Mouse (Mus musculus) lung, postnatal 0 days (tissue): ENCODE measurements at regions not wholly inside any gene's neighbourhood (a gene's known extent, or its start where the extent isn't known, plus 50 kb on each side); places are given as distances from the start of the nearest gene placed in this dataset.

ENCODE experiments used
- ATAC-seq: fragments of 200-750 bp; cut with Nextera tagmentation; 2 replicates; pipeline ENCODE4 v1.8.0; 2017; ENCODE audit warnings: moderate library complexity
- DNase-seq: peaks from one replicate; pipeline ENCODE4 v3.0.0-alpha.2; 2016; ENCODE audit warnings: low spot score
- H3K27ac ChIP-seq: fragments of 300-500 bp; sonication (generic); 2 replicates; pipeline ENCODE4 v1.5.1; 2014; ENCODE audit warnings: antibody characterized with exemption, mild to moderate bottlenecking, low read length, mixed read lengths
- H3K27me3 ChIP-seq: fragments of 300-500 bp; sonication (generic); replicated peaks from 2 replicates; pipeline ENCODE4 v1.6.1; 2014; ENCODE audit warnings: low read length, mixed read lengths; ENCODE audit not compliant: insufficient read depth
- H3K36me3 ChIP-seq: fragments of 300-500 bp; sonication (generic); 2 replicates; pipeline ENCODE4 v1.6.1; 2014; ENCODE audit warnings: low read length, mixed read lengths; ENCODE audit not compliant: insufficient read depth
- H3K4me1 ChIP-seq: fragments of 300-500 bp; sonication (generic); 2 replicates; pipeline ENCODE4 v1.6.1; 2014; ENCODE audit warnings: antibody characterized with exemption, low read depth, low read length, mixed read lengths; ENCODE audit not compliant: insufficient read depth
- H3K4me2 ChIP-seq: fragments of 300-500 bp; sonication (generic); replicated peaks from 2 replicates; pipeline ENCODE4 v1.6.1; 2014; ENCODE audit warnings: low read depth, mild to moderate bottlenecking, low read length, moderate library complexity, mixed read lengths
- H3K4me3 ChIP-seq: fragments of 300-500 bp; sonication (generic); 2 replicates; pipeline ENCODE4 v1.5.1; 2014; ENCODE audit warnings: low read depth, low read length
- H3K9ac ChIP-seq: fragments of 300-500 bp; sonication (generic); replicated peaks from 2 replicates; pipeline ENCODE4 v1.6.1; 2014; ENCODE audit warnings: low read depth, mild to moderate bottlenecking
- H3K9me3 ChIP-seq: fragments of 300-500 bp; sonication (generic); 2 replicates; pipeline ENCODE4 v1.6.1; 2016; ENCODE audit warnings: low read length, mixed read lengths
- CTCF ChIP-seq: IDR thresholded peaks from 2 replicates; pipeline ENCODE4 v1.5.1; 2016; ENCODE audit warnings: antibody characterized with exemption, mild to moderate bottlenecking
- EP300 ChIP-seq: IDR thresholded peaks from 2 replicates; pipeline ENCODE4 v1.6.1; 2016; ENCODE audit warnings: antibody characterized with exemption, mild to moderate bottlenecking, control low read depth
- WGBS: fragments of 180-500 bp; shearing (Covaris S2); extraction: QIAGEN DNeasy Blood & Tissue Kit; methylation state at CpG from one replicate; pipeline ENCODE4 v1.1.7; 2014; 5-methylcytosine and 5-hydroxymethylcytosine counted together

- Histone ChIP-seq H3K27ac (no peak overlapping the region), H3K27me3 (no peaks in the 10 kb centered on the region), H3K36me3 (no peaks in the 10 kb centered on the region), H3K9ac (no peak overlapping the region), H3K4me1 (no peaks in the 10 kb centered on the region), H3K4me3 (no peak overlapping the region), H3K9me3 (no peaks in the 10 kb centered on the region), H3K4me2 (no peak overlapping the region)
- TF ChIP-seq CTCF (no peak), EP300 (no peak)
- DNase-seq (no peak), ATAC-seq (no peak)
- 89% methylated on average over 1 of the region's 1 CpGs for WGBS
Measured at GRCm38 (mm10) chr6:108910330-108910729, 81.9 kb downstream of the Edem1 start.

DNA sequence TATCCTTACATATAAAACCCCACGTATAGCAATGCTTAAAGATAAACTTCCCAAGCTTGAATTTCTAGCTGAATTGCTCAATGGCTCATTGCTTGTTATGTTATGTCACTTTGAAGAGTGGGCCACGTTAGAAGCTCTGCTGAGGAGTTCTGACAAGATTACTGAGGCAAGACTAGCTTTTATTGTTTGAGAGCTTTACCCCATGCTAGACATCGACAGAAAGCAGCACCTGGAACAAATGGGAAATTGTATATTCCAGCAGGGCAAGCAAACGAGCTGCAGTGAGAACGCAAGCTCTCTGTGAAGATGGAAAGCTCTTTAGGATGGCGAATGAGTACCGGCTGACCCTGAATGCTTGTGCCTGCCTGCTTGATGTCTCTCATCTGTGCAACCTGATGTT is 84.1 kb downstream of the Edem1 start:
- 34% methylated on average over 7 of the region's 7 CpGs for WGBS
- no peak for ATAC-seq
- H3K4me2 ChIP-seq: no peak overlapping the region
- no peak overlapping the region for H3K9ac ChIP-seq
- TF ChIP-seq EP300 (no peak), CTCF (no peak)
- H3K4me3 ChIP-seq: no peak overlapping the region
- no peaks in the 10 kb centered on the region for H3K27me3 ChIP-seq
- H3K36me3 ChIP-seq: no peaks in the 10 kb centered on the region
- no peaks in the 10 kb centered on the region for H3K9me3 ChIP-seq
- no peak overlapping the region for H3K27ac ChIP-seq
- no peak for DNase-seq
- H3K4me1 ChIP-seq: no peaks in the 10 kb centered on the region

GRCm38 (mm10) chr6:108919372-108919913 is 91.0 kb downstream of the Edem1 start:
- Histone ChIP-seq H3K9ac (no peak overlapping the region), H3K4me3 (no peak overlapping the region), H3K27me3 (no peaks in the 10 kb centered on the region), H3K9me3 (no peaks in the 10 kb centered on the region), H3K36me3 (no peaks in the 10 kb centered on the region), H3K27ac (no peak overlapping the region), H3K4me1 (no peaks in the 10 kb centered on the region), H3K4me2 (no peak overlapping the region)
- WGBS: 56% methylated on average over 2 of the region's 2 CpGs
- DNase-seq (no peak), ATAC-seq (no peak)
- no peak for TF ChIP-seq EP300
- no peak for TF ChIP-seq CTCF

- no peak overlapping the region for H3K4me2 ChIP-seq
- no peak overlapping the region for H3K4me3 ChIP-seq
- no peak for TF ChIP-seq EP300
- TF ChIP-seq CTCF: no peak
- no peaks in the 10 kb centered on the region for H3K4me1 ChIP-seq
- no peak for ATAC-seq
- H3K9me3 ChIP-seq: no peaks in the 10 kb centered on the region
- DNase-seq: peak; percentile 8
- no peaks in the 10 kb centered on the region for H3K36me3 ChIP-seq
- no peak overlapping the region for H3K9ac ChIP-seq
- H3K27me3 ChIP-seq: no peaks in the 10 kb centered on the region
- H3K27ac ChIP-seq: no peak overlapping the region
- 75% methylated on average over 3 of the region's 3 CpGs for WGBS
Measured at GRCm38 (mm10) chr6:108921181-108921580, 92.7 kb downstream of the Edem1 start.

DNA sequence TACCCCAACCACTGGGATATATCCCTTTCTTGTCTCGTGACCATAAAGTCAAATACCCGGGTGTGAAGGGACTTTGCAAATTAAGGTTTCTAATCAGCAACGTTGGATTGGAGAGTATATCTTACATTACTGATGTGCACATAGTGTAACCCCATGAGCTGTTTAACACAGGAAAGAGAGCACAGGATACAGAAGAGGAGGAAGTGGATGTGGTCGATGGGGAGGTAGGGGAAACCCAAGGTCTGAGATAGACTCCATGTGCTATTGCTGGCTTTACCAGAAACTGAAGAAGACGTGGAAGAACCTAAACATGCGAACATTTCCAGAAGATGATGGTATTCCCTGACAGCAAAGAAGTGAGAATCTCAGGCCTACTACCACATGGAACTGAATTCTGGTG is 94.1 kb downstream of the Edem1 start:
- no peaks in the 10 kb centered on the region for H3K27me3 ChIP-seq
- no peaks in the 10 kb centered on the region for H3K4me1 ChIP-seq
- H3K9ac ChIP-seq: no peak overlapping the region
- no peak overlapping the region for H3K27ac ChIP-seq
- no peak overlapping the region for H3K4me2 ChIP-seq
- H3K9me3 ChIP-seq: no peaks in the 10 kb centered on the region
- ATAC-seq: no peak
- H3K4me3 ChIP-seq: no peak overlapping the region
- no peak for DNase-seq
- 69% methylated on average over 6 of the region's 6 CpGs for WGBS
- H3K36me3 ChIP-seq: no peaks in the 10 kb centered on the region
- no peak for TF ChIP-seq CTCF
- TF ChIP-seq EP300: no peak

DNA sequence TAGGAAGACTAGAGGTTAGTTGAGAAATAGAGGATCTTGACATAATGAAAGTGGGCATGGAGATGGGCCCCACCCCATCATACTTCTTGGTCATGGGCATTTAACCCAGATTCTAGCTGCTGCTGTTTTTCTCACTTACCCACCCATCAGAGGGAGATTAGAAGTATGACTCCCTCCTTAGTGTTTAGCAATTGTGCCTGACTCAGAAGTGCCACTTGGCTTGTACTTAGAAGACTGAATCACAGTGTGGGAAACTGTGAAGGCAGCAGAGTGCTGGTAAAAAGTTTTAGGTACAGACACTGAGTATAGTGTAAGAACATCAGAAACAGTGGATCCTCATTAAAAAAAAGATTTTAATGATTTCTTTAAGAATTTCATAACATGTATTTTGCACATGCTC is 100.5 kb downstream of the Edem1 start:
- no peak overlapping the region for H3K27ac ChIP-seq
- H3K9me3 ChIP-seq: no peaks in the 10 kb centered on the region
- no peak for TF ChIP-seq CTCF
- no peak for TF ChIP-seq EP300
- DNase-seq (peak; percentile 27), ATAC-seq (no peak)
- no peak overlapping the region for H3K4me2 ChIP-seq
- no peaks in the 10 kb centered on the region for H3K4me1 ChIP-seq
- no peak overlapping the region for H3K9ac ChIP-seq
- no peaks in the 10 kb centered on the region for H3K27me3 ChIP-seq
- no peaks in the 10 kb centered on the region for H3K36me3 ChIP-seq
- H3K4me3 ChIP-seq: no peak overlapping the region

- Histone ChIP-seq H3K27ac (no peak overlapping the region), H3K9ac (no peak overlapping the region), H3K9me3 (no peaks in the 10 kb centered on the region), H3K4me2 (no peak overlapping the region), H3K36me3 (no peaks in the 10 kb centered on the region), H3K27me3 (no peaks in the 10 kb centered on the region), H3K4me1 (no peaks in the 10 kb centered on the region), H3K4me3 (no peak overlapping the region)
- no peak for ATAC-seq
- no peak for TF ChIP-seq CTCF
- no peak for TF ChIP-seq EP300
- 71% methylated on average over 5 of the region's 5 CpGs for WGBS
- no peak for DNase-seq
Measured at GRCm38 (mm10) chr6:108938646-108939045, 110.2 kb downstream of the Edem1 start.
